Mouse (Mus musculus) brain, embryonic 14.5 days (tissue): ENCODE measurements around the gene Elavl1.

ENCODE experiments used
- CTCF ChIP-seq: fragments of 200-500 bp; IDR thresholded peaks from 2 replicates; pipeline ENCODE4 v1.5.1; 2012; ENCODE audit warnings: inconsistent platforms, mild to moderate bottlenecking, moderate library complexity, borderline replicate concordance; ENCODE audit not compliant: insufficient read depth, insufficient read length; ENCODE audit errors: extremely low read depth
- POLR2A ChIP-seq: fragments of 200-500 bp; IDR thresholded peaks from 2 replicates; pipeline ENCODE4 v1.6.1; 2012; ENCODE audit warnings: mild to moderate bottlenecking, inconsistent platforms, borderline replicate concordance; ENCODE audit not compliant: poor library complexity, insufficient read depth, insufficient read length, severe bottlenecking; ENCODE audit errors: extremely low read depth

GRCm38 (mm10) chr8:4360922-4361321 lies 35.7 kb upstream of the Elavl1 start:
- TF ChIP-seq POLR2A = no peak
- no peak for TF ChIP-seq CTCF
